Mouse (Mus musculus): ENCODE measurements around the gene Gpx6.

Gene Gpx6

DNA sequence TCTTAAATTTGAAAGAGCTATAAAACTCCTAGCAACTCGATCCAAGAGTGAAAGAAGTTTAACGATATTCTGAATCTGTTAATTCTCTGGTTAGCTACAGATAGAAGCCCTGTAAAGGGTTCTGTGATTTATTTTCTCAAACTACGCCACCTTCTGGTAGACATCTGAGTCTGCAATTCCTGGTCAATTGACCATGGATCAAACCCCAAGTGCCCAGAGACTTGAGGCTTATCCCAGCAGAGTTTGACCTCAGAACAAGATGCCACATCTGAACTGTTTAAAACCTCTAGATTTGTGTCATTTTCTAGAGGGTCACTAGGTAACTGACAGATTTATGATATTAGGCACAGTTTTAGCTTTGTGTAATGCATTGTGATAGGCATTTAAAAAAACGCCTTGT lies 14.3 kb downstream of the Gpx6 start:
- no peak for DNase-seq

DNA sequence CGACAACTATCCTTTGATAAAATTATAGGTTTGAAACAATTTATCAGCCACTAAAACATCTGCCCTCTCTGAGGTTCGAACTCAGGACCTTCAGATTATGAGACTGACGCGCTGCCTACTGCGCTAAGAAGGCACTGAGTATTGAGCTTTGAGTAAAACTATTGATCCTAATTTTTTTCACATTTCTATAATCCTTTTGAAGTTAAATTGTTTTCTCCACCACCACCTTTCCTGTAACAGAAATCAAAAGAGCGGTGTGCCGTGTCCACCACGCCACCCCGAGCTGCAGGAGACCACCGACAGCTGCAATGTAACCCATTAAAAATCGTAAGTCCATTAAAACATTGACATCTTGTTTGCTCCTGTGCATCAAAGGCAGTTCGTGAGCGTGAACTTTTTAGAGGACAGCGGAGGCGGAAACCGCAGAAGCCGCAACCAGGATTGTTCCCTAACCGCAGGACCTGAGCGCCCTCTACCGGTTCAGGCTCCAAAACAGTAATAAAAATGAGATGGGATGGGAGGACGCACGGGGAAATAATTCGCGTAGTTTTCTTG lies 14.8 kb downstream of the Gpx6 start:
- peak; percentile 70 for DNase-seq

DNA sequence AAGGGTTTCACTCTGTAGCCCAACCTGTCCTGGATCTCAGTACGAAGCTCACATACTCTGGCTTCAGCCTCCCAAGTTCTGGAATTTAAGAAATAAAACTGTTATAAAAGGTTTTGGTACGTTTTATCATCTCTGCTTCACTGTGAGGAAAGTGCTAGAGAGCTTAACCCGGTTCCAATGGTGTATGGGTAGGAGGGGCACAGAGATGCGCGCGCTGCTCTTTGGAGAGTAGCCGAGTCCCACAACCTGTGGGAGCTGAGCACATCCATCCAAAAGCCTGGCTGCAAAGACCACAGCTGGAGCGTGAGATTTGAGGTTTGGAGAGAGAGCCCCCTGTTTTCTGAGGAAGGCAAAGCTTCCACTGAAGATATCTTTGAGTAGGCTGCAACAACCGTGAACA lies 15.5 kb downstream of the Gpx6 start:
- no peak for DNase-seq

DNA sequence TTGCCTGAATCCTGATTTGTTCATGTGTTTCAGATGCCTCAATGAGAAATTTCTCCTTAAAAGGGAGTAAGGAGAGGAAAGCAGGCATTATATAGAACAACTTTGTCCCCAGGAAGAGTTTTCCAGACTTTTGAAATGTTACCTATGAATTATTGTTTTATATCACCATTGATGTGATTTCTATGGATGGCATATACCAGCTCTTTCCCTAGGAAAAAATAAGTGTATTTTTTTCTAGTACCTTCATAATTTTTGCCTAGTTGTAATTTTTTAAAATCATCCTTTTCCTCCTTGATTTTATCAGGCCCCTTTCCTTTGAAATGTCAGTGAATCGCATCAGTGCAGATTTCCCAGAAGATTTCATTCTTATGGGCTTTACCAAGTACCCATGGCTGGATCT lies 34.7 kb downstream of the Gpx6 start, which contains the start of gene Olfr1367:
TSS of gene Olfr1367 (plus strand) at position 301 of the 400 bp plus-strand sequence.
- no peak for DNase-seq

DNA sequence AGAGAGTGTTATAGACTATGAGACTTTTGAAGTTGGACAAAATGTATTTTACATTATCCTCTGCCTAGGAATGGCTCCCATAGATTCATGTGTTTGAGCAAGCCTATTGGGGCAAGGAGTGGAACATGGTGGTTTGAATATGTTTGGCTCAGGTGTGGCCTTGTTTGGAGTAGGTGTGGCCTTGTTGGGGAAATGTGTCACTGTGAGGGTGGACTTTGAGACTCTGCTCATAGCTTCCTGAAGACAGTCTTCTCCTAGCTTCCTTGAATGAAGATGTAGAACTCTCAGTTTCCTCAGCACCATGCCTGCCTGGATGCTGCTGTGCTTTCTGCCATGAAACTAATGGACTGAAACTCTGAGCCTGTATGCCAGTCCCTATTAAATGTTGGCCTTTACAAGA lies 38.7 kb downstream of the Gpx6 start:
- DNase-seq, result no peak

DNA sequence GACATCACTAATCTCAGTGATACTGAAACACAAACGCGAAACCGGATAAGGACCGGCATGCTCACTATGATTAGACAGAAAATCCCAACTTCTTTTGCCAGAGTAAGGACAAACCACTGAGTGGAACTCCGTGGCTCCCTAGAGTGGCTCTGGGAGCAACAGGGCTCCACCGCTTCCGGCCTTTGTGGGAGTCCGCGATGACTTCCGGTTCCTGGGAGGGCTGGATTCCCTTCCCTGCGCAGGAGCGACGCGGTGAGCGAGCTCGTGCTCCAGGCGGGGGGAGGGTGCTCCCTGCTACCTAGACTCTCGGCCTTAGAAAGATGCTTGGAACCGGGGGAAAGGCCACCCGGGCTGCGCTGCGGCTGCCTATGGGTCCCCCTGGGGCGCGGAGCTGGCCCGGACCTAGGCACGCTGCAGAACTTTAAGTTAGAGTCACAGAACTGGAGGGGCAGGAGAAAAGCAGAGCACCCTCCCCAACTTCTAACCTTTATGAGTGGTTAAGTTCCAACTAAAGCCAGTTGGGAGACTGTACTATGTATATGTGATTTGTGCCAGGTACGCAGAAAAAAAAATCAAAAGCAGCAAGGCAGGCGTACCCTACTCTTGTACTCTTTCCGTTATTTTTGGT lies 50.8 kb downstream of the Gpx6 start, which contains the start of gene Zscan12:
TSS of gene Zscan12 (plus strand) at position 200 of the 628 bp plus-strand sequence.
- DNase-seq, result peak; percentile 85

DNA sequence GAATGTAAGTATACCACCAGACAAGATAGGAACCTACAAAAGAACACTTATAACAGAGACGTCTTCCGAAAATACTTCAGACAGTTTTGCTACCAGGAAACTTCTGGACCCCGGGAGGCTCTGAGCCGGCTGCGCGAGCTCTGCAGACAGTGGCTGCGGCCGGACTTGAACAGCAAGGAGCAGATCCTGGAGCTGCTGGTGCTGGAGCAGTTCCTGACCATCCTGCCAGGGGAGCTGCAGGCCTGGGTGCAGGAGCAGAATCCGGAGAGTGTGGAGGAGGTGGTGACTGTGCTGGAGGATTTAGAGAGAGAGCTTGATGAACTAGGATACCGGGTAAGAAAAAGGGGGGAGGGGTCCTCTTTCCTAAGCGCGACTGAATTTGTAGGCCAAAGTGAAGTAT lies 51.8 kb downstream of the Gpx6 start:
- no peak for DNase-seq

DNA sequence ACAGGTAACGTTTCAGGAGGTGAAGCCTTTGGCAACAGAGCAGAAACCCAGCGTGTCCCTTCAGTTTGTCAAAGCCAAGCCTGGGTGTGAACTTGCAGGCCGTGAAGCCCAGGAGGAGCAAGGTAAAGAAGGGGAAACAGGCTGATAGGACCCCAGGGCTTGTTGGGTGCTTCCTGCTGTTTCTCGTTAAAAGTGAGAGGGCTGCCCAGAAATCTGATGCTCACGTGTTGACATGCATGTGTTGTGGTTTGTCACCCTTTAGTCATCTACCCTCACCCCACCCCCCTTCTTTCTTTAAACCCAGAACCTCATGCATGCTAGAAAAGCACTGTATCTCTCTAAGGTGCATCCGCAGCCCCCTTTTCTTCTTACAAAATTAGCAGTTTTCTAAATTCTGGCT lies 54.7 kb downstream of the Gpx6 start:
- DNase-seq, result no peak

Data from cerebellum, adult 11 months (tissue).